Mouse (Mus musculus) brown adipose tissue, adult 24 weeks (tissue): ENCODE measurements at regions not wholly inside any gene's neighbourhood (a gene's known extent, or its start where the extent isn't known, plus 50 kb on each side); places are given as distances from the start of the nearest gene placed in this dataset.

Experiments
- H3K27ac ChIP-seq: fragments of 200-500 bp; replicated peaks from 2 replicates; pipeline ENCODE4 v1.5.1; 2012; ENCODE audit warnings: low read depth, mild to moderate bottlenecking, low read length
- H3K4me1 ChIP-seq: fragments of 200-500 bp; 2 replicates; pipeline ENCODE4 v1.6.1; 2012; ENCODE audit warnings: low read length, mixed read lengths; ENCODE audit not compliant: control insufficient read depth, insufficient read depth, insufficient read length
- H3K4me3 ChIP-seq: fragments of 200-500 bp; 2 replicates; pipeline ENCODE4 v1.5.1; 2012; ENCODE audit warnings: low read depth, mild to moderate bottlenecking, low read length, moderate library complexity; ENCODE audit not compliant: insufficient read depth

DNA sequence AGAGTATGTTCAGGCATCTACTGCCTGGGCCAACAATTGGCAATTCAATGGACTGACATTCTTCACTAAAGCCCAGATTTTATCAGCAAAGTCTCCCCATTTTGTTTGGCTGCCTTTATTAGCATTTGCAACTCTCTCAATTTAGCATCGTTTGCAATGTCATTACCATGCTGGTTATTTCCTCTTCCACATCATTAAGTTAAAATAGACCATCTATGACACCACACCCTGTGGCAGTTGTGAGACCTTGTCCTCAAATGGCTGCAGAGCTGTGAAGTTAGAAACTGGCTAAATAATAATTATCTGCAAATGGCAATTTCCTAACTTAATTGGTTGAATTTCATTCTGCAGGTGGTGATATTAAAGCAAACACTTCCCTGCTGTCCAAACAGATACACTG, 381.8 kb downstream of the H2al1n start:
- Histone ChIP-seq H3K27ac (no peak overlapping the region), H3K4me1 (no peaks in the 10 kb centered on the region), H3K4me3 (no peak overlapping the region)

DNA sequence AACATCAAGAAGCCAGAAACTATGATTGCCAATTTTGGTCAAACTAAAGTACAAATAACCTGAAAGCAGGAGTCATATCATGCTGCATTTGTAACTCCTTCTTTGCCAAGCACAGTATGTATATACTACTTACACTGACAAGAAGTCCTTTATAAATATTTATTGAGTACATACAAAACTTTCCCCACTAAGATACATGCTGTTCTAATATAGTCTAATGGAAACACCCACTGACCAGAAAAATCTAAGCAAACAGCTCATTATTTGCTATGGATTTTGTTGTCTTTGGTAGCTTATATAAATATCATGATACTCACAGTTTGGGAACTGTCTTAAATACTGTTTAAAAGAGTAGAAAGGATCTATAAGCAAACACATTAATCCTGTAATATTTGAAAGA, 385.9 kb downstream of the H2al1n start:
- Histone ChIP-seq H3K27ac (no peak overlapping the region), H3K4me1 (no peaks in the 10 kb centered on the region), H3K4me3 (no peak overlapping the region)

DNA sequence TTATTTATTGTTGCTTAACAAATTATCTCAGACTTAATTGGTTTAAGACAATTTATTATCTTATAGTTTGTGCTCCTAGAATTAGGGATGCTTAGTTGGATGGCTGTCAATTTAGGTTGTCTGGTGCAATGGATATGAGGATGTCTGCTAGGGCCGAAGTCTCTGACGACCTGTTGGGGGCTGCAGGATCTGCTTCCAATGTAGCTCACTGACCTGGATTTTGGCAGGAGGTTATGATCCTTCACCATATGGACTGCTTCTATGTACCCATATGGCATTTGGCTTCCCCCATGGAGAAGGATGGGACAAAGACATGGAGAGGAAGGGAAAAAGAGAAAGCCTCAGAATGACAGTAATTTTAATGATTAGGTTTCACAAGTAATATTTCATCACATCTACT, 391.0 kb downstream of the H2al1n start:
- Histone ChIP-seq H3K27ac (no peak overlapping the region), H3K4me1 (no peaks in the 10 kb centered on the region), H3K4me3 (no peak overlapping the region)

DNA sequence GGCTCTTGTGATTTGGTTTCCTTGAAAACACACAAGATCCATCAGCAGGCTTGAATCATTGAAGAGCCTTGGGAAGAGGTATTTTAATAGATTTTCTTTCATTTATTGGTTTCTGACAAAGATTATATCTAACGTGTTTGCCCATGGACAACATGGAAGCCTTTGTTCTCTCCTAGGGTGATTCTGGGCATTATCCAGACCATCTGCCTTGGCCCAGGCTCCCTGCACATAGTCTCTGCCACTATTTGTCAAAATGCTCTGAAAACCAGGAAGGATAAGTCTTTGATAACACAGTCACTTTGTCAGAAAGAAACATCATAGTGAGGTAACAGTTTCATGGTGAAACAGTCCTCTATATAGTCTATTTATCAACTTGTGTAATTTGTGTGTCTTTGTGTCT, 398.2 kb downstream of the H2al1n start:
- H3K27ac ChIP-seq: no peak overlapping the region
- H3K4me3 ChIP-seq: no peak overlapping the region
- H3K4me1 ChIP-seq: no peaks in the 10 kb centered on the region

DNA sequence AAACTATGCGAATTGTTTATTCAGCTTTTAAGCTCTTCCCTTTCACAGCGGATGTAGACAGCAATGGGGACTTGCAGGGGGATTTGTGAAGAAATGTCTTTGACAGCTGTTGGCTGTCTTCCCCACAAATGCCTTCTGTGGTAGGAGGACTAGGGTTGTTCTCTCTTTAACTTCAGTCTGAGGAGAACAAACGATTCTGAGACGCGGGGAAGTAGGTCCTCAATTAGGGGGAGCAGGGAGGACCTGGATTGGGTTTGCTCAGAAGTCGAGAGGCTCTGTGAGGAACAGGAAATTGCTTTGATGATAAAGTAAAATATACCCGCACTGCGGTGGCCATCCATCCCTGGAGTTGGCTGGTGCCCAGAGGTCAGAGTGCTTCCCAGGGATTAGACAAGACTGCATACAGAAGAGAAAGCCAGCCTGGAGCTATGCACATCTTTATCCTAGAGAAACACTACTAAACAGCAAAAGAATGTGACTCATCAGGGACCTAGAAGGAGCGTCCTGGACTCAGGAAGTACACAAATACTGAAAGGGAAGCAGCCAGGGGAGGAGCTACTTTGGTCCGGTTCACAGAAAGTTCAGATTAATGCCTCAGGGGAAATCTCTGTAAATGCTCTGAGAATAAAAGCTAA, 417.4 kb downstream of the H2al1n start:
- no peaks in the 10 kb centered on the region for H3K4me1 ChIP-seq
- H3K4me3 ChIP-seq: peak overlapping the region; percentile 26; the same call in 1 of the 2 replicates
- H3K27ac ChIP-seq: peak overlapping the region; percentile 93

DNA sequence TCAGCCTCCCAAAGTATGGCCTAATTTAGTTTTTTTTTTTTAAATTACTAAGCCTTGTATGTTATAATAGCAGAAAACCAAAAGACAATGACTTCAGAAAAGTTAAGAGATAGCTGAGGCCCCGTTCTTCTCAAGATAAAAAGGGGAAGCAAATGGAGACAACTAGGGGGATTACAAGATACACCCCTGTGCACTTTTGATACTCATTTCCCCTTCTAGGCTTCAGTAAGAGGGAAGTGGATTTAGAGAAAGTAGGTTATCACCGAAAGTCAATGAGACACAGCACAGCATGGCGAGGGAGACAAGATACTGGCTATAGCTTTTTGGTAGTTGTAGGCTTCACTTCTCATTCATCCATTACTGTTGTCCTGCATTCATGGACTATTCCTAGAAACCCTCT, 428.4 kb downstream of the H2al1n start:
- Histone ChIP-seq H3K27ac (no peak overlapping the region), H3K4me1 (no peaks in the 10 kb centered on the region), H3K4me3 (no peak overlapping the region)

DNA sequence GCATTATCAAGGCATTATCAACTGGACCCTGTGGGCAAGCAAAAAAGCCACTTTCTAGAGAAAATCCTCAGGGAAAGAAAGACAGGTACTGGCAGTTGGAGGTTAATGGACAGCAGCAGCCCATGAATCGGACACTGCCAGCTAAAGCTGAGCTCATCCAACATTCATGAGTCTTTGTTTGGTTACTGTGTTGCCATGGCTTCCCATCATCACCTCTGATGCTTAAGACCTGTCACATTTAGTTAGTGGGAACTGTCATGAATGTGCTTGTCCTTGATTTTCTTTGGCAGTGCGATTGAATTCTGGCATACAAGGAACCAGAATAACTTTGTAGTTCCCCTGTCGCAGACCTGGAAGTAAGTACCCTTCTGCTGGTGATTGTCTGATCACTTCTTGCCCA, 453.9 kb downstream of the H2al1n start:
- H3K4me3 ChIP-seq: no peak overlapping the region
- H3K27ac ChIP-seq: no peak overlapping the region
- H3K4me1 ChIP-seq: no peaks in the 10 kb centered on the region

DNA sequence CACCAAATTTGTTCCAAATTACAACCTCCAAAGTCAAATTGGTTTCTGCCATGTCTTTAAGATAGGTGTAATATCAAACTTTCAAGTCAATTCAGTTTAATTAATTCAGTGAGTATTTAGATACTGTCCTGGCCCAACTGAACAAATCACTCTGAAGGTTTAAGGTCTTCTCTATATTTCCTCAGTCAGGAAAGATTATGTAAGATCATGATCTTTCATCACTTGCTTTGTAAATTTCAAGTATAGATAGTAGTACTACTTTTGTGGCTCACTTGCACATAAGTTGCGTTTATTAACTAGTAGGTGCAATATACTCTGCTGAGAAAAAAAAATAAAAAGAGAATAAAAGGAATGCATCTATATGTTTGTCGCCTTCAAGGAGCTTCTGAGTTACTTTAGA, 485.4 kb downstream of the H2al1n start:
- Histone ChIP-seq H3K4me3 (no peak overlapping the region), H3K4me1 (no peaks in the 10 kb centered on the region), H3K27ac (no peak overlapping the region)

DNA sequence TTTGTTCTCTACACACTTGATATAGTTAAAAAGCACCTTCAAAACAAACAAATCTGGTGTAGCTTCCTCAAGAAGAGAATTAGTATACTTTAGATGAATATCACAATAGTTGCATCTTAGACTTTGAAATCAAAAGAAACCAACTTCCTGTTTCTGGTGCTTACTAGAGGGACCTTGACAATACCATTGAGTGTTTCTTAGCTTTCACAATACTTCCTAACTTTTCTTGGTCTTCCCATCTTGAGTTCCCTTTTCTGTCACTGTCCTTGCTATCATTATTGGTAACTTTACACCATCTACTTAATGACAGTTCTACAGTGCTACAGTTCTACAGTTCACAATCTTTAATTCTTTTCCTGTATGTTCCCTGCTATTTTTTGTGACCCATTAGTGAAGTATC, 528.1 kb downstream of the H2al1n start:
- Histone ChIP-seq H3K4me1 (no peaks in the 10 kb centered on the region), H3K4me3 (no peak overlapping the region), H3K27ac (no peak overlapping the region)
